Comparison of ENCODE assay signal across 22 mouse cellular contexts in genomic region chr14:11571766-11572394, GRCm38 (mm10). TPM values are rescaled to one million over a fixed set of nuclear protein-coding genes. Genes with fewer than 3 reads are reported as not detected.
A peak's percentile ranks its signal among the peaks of the same experiment; 100 is the strongest.
DNase-seq lines count a peak whose midpoint lies in the region; ATAC-seq and TF ChIP-seq lines count a peak whose summit lies in the region.
"Had no signal": no experiment of that assay in that cellular context is flagged by ENCODE, and none has a peak within 500 bp of the region (broad histone marks: within the 10 kb centered on the region; RNA-seq: fewer than 3 reads in every experiment).

No protein-coding gene starts in this region.

- H3K79me2 ChIP-seq in liver, adult 2 months (ENCODE audit: control insufficient read depth, insufficient read depth, low read length): peaks cover 19% of the 10 kb centered on the region

- no peak for TF ChIP-seq CTCF in gastrocnemius, adult 2 months (IDR thresholded peaks at IDR 0.05)
- TF ChIP-seq CTCF in liver, adult 2 months (IDR thresholded peaks at IDR 0.05; ENCODE audit: low read depth, low read length): no peak
- TF ChIP-seq CTCF in small intestine, adult 2 months (IDR thresholded peaks at IDR 0.05; ENCODE audit: extremely low read depth, insufficient read length, insufficient replicate concordance, low read depth, low read length): no peak
- no peak for TF ChIP-seq CTCF in stomach, postnatal 0 days (IDR thresholded peaks at IDR 0.05; ENCODE audit: low read depth)

- H3K4me3 ChIP-seq in gastrocnemius, adult 2 months: no peak overlapping the region
- peak overlapping the region; percentile 7 for H3K4me3 ChIP-seq in liver, adult 2 months (ENCODE audit: insufficient read depth, low read depth, low read length)
- H3K4me3 ChIP-seq in liver, embryonic 11.5 days (ENCODE audit: low read depth, low read length): no peak overlapping the region
- 0 out of 2 replicates have a peak overlapping the region, but pooled peaks have one; percentile 4 for H3K4me3 ChIP-seq in small intestine, adult 2 months (ENCODE audit: low read depth, low read length)
- no peak overlapping the region for H3K4me3 ChIP-seq in stomach, postnatal 0 days (ENCODE audit: low read depth, low read length)
- H3K4me3 ChIP-seq: forebrain, embryonic 12.5 days; hindbrain, embryonic 13.5 days; layer of hippocampus, adult 2 months; limb, embryonic 12.5 days; liver, embryonic 15.5 days; myocyte had no signal

- H3K4me1 ChIP-seq in liver, adult 2 months (ENCODE audit: control insufficient read depth, insufficient read depth, low read length): peaks cover 39% of the 10 kb centered on the region
- H3K4me1 ChIP-seq in liver, embryonic 11.5 days (replicated peaks; ENCODE audit: control insufficient read depth, insufficient read depth, low read length): peaks cover 3% of the 10 kb centered on the region; the same call in 1 of the 2 replicates
- H3K4me1 ChIP-seq in small intestine, adult 2 months (ENCODE audit: control insufficient read depth, insufficient read depth, insufficient read length, low read length): peaks cover 22% of the 10 kb centered on the region
- H3K4me1 ChIP-seq in stomach, postnatal 0 days (replicated peaks; ENCODE audit: control insufficient read depth, insufficient read depth): no peaks in the 10 kb centered on the region

- H3K36me3 ChIP-seq in liver, adult 2 months (ENCODE audit: control insufficient read depth, insufficient read depth, low read length): no peaks in the 10 kb centered on the region
- no peaks in the 10 kb centered on the region for H3K36me3 ChIP-seq in liver, embryonic 11.5 days (ENCODE audit: control insufficient read depth, insufficient read depth, low read length)
- no peaks in the 10 kb centered on the region for H3K36me3 ChIP-seq in small intestine, adult 2 months (ENCODE audit: control insufficient read depth, insufficient read depth, low read length)
- H3K36me3 ChIP-seq in stomach, postnatal 0 days (ENCODE audit: control insufficient read depth, insufficient read depth, low read length): no peaks in the 10 kb centered on the region
- H3K36me3 ChIP-seq: forebrain, embryonic 12.5 days; hindbrain, embryonic 13.5 days; limb, embryonic 12.5 days; liver, embryonic 15.5 days had no signal

- intact Hi-C loops in gastrocnemius, adult 2 months (cut with DNase I): no loop called here

- DNase-seq in gastrocnemius, adult 2 months: no peak
- DNase-seq in gastrocnemius, postnatal 4 days (ENCODE audit: low spot score in 2 of 2): no peak
- DNase-seq in liver, adult 2 months (ENCODE audit: extremely low read depth, low read depth, low spot score): peak; percentile 52
- no peak for DNase-seq in liver, embryonic 11.5 days (ENCODE audit: low spot score)
- peak; percentile 46 for DNase-seq in adrenal gland, postnatal 10 days
- DNase-seq in ovary, postnatal 14 days (ENCODE audit: low spot score): no peak
- DNase-seq in stomach, postnatal 0 days (ENCODE audit: low spot score): no peak
- DNase-seq: cerebellum, adult 11-12 months; cerebellum, postnatal 10 days; gastrocnemius, postnatal 36 days; kidney, adult 8-10 months; kidney, postnatal 14 days; layer of hippocampus, postnatal 36 days had no signal

- peak overlapping the region; percentile 40 for H3K9ac ChIP-seq in liver, adult 2 months (ENCODE audit: low read depth, low read length)
- no peak overlapping the region for H3K9ac ChIP-seq in liver, embryonic 11.5 days (ENCODE audit: low read depth, low read length)
- no peak overlapping the region for H3K9ac ChIP-seq in stomach, postnatal 0 days (ENCODE audit: low read length)
- H3K9ac ChIP-seq: forebrain, embryonic 12.5 days; hindbrain, embryonic 13.5 days; limb, embryonic 12.5 days; liver, embryonic 15.5 days had no signal

- no peak for ATAC-seq in liver, embryonic 11.5 days (replicated peaks; ENCODE audit: low FRiP score)
- ATAC-seq in stomach, postnatal 0 days (ENCODE audit: low FRiP score, low TSS enrichment): no peak
- ATAC-seq: midbrain, embryonic 16.5 days had no signal

- no peaks in the 10 kb centered on the region for H3K9me3 ChIP-seq in liver, embryonic 11.5 days (ENCODE audit: control insufficient read depth, low read length)
- no peaks in the 10 kb centered on the region for H3K9me3 ChIP-seq in stomach, postnatal 0 days (ENCODE audit: control insufficient read depth, low read length)
- H3K9me3 ChIP-seq: forebrain, embryonic 12.5 days; hindbrain, embryonic 13.5 days; limb, embryonic 12.5 days; liver, embryonic 15.5 days had no signal

- H3K4me2 ChIP-seq in liver, embryonic 11.5 days: no peak overlapping the region
- no peak overlapping the region for H3K4me2 ChIP-seq in stomach, postnatal 0 days (replicated peaks; ENCODE audit: low read depth)
- H3K4me2 ChIP-seq: forebrain, embryonic 12.5 days; hindbrain, embryonic 13.5 days; limb, embryonic 12.5 days; liver, embryonic 15.5 days had no signal

- peak overlapping the region; percentile 17 for H3K27ac ChIP-seq in gastrocnemius, adult 2 months
- peak overlapping the region; percentile 78 for H3K27ac ChIP-seq in liver, adult 2 months (replicated peaks; ENCODE audit: insufficient read depth, low read depth, low read length)
- H3K27ac ChIP-seq in liver, embryonic 11.5 days (ENCODE audit: low read depth, low read length): no peak overlapping the region
- peak overlapping the region; percentile 20 for H3K27ac ChIP-seq in small intestine, adult 2 months (ENCODE audit: insufficient read depth, low read depth, low read length)
- no peak overlapping the region for H3K27ac ChIP-seq in stomach, postnatal 0 days (replicated peaks)
- H3K27ac ChIP-seq: forebrain, embryonic 12.5 days; hindbrain, embryonic 13.5 days; layer of hippocampus, adult 2 months; limb, embryonic 12.5 days; liver, embryonic 15.5 days; macrophage had no signal

- H3K27me3 ChIP-seq in liver, adult 2 months (ENCODE audit: control insufficient read depth, insufficient read depth, low read length): no peaks in the 10 kb centered on the region
- no peaks in the 10 kb centered on the region for H3K27me3 ChIP-seq in liver, embryonic 11.5 days (replicated peaks; ENCODE audit: control insufficient read depth, insufficient read depth, low read length)
- H3K27me3 ChIP-seq in small intestine, adult 2 months (ENCODE audit: control insufficient read depth, insufficient read depth, low read length): no peaks in the 10 kb centered on the region
- H3K27me3 ChIP-seq in stomach, postnatal 0 days (ENCODE audit: control insufficient read depth, insufficient read depth, low read length): no peaks in the 10 kb centered on the region
- H3K27me3 ChIP-seq: forebrain, embryonic 12.5 days; hindbrain, embryonic 13.5 days; limb, embryonic 12.5 days; liver, embryonic 15.5 days had no signal

- WGBS in liver, adult 2 months: 16% methylated on average over 11 of the region's 11 CpGs
- WGBS in liver, embryonic 11.5 days: 40% methylated on average over 11 of the region's 11 CpGs
- WGBS in small intestine, adult 2 months: 51% methylated on average over 11 of the region's 11 CpGs
- WGBS in stomach, postnatal 0 days: 67% methylated on average over 11 of the region's 11 CpGs

- TF ChIP-seq EP300 in stomach, postnatal 0 days (optimal IDR thresholded peaks at IDR 0.05): no peak

- no peak for TF ChIP-seq POLR2A in liver, adult 2 months (IDR thresholded peaks at IDR 0.05; ENCODE audit: extremely low read depth, insufficient read depth, low read length)
- TF ChIP-seq POLR2A in small intestine, adult 2 months (IDR thresholded peaks at IDR 0.05; ENCODE audit: low read depth, low read length): no peak

RNA-seq across cellular contexts. Expression of gene Ptprg, which starts 18.5 kb away (rescaled TPM):
- total RNA-seq in gastrocnemius, adult 2 months (2021): 10 to 100 TPM; 26.3 to 32.5 TPM
- total RNA-seq in gastrocnemius, postnatal 4 days (2021): 10 to 100 TPM; 44.9 to 51.5 TPM
- total RNA-seq in liver, adult 2 months (2014; rRNA removed): 19.9 and 21.4 TPM in 2 replicates
- polyA plus RNA-seq in liver, adult 2 months (2012; rRNA removed): 12.4 and 17.4 TPM in 2 replicates
- polyA plus RNA-seq in liver, embryonic 11.5 days (2014; fragmentation: Nextera tagmentation; extraction: Ambion mirVana): 8.6 and 10.0 TPM in 2 replicates
- 10 to 100 TPM; 89.9 to 96.8 TPM for total RNA-seq in adrenal gland, postnatal 10 days (2021)
- polyA plus RNA-seq in small intestine, adult 2 months (2012; rRNA removed): 7.4 and 21.7 TPM in 2 replicates
- polyA plus RNA-seq in stomach, postnatal 0 days (2015; fragmentation: Nextera tagmentation; extraction: Ambion mirVana): 5.4 and 6.2 TPM in 2 replicates
- polyA plus RNA-seq: macrophage had no signal

Comparison
In these comparisons a context has a peak if more than half of its experiments do, and no peak if none do; other contexts are left out.
1. DNase-seq: peak in liver, adult 2 months (single experiment) and adrenal gland, postnatal 10 days (single experiment); none in gastrocnemius, adult 2 months (single experiment), gastrocnemius, postnatal 4 days (0 of 2), liver, embryonic 11.5 days (single experiment), ovary, postnatal 14 days (single experiment) and stomach, postnatal 0 days (single experiment).
2. H3K27ac ChIP-seq: peak in gastrocnemius, adult 2 months (single experiment), liver, adult 2 months (single experiment) and small intestine, adult 2 months (single experiment); none in liver, embryonic 11.5 days (single experiment) and stomach, postnatal 0 days (single experiment).
3. H3K4me3 ChIP-seq: peak in liver, adult 2 months (single experiment) and small intestine, adult 2 months (single experiment); none in gastrocnemius, adult 2 months (single experiment), liver, embryonic 11.5 days (single experiment) and stomach, postnatal 0 days (single experiment).